Mouse (Mus musculus) C2C12 (cell line): Measurements from ENCODE around the gene Lyzl4. TPM values are rescaled to one million over a fixed set of nuclear protein-coding genes. Genes with fewer than 3 reads are reported as not detected.

Experiments used
- H3K27me3 ChIP-seq: one replicate; pipeline ENCODE4 v1.6.1; 2011; ENCODE audit not compliant: control insufficient read depth, insufficient read depth, insufficient read length
- H3K36me3 ChIP-seq: one replicate; pipeline ENCODE4 v1.6.1; 2011; ENCODE audit not compliant: control insufficient read depth, insufficient read depth
- H3K4me3 ChIP-seq: one replicate; pipeline ENCODE4 v1.5.1; 2011; ENCODE audit warnings: mild to moderate bottlenecking, control low read depth; ENCODE audit not compliant: poor library complexity, insufficient read depth, severe bottlenecking
- H3K79me2 ChIP-seq: one replicate; pipeline ENCODE4 v1.6.1; 2011; ENCODE audit not compliant: control insufficient read depth, insufficient read depth
- H3K79me3 ChIP-seq: one replicate; pipeline ENCODE4 v1.6.1; 2011; ENCODE audit warnings: low read depth, control low read depth
- H3ac ChIP-seq: one replicate; pipeline ENCODE3; 2011; ENCODE audit warnings: low read depth; ENCODE audit not compliant: control insufficient read depth, insufficient read length
- CEBPB ChIP-seq: IDR thresholded peaks from one replicate; pipeline ENCODE4 v1.6.1; 2011; ENCODE audit warnings: low read depth, mild to moderate bottlenecking, control low read depth, moderate library complexity
- CTCF ChIP-seq: IDR thresholded peaks from one replicate; pipeline ENCODE4 v1.5.1; 2011; ENCODE audit not compliant: control insufficient read depth, insufficient read depth, insufficient read length
- FOSL1 ChIP-seq: IDR thresholded peaks from one replicate; pipeline ENCODE4 v1.8.0; 2011; ENCODE audit warnings: mild to moderate bottlenecking, low read length; ENCODE audit not compliant: poor library complexity, insufficient read depth, severe bottlenecking
- MAX ChIP-seq: IDR thresholded peaks from one replicate; pipeline ENCODE4 v1.6.1; 2011; ENCODE audit warnings: mild to moderate bottlenecking, control low read depth
- MYOD1 ChIP-seq: IDR thresholded peaks from one replicate; pipeline ENCODE4 v1.6.1; 2011; ENCODE audit warnings: low read depth; ENCODE audit not compliant: control insufficient read depth, insufficient read length
- MYOG ChIP-seq: IDR thresholded peaks from one replicate; pipeline ENCODE4 v1.6.1; 2011; ENCODE audit not compliant: control insufficient read depth, insufficient read length; ENCODE audit errors: extremely low read depth
- USF1 ChIP-seq: IDR thresholded peaks from one replicate; pipeline ENCODE4 v1.6.1; 2011; ENCODE audit warnings: low read depth, mild to moderate bottlenecking, control low read depth, moderate library complexity
- polyA plus RNA-seq: library from polyadenylated mRNA; unstranded; fragments of >200 nt; fragmentation: generic; extraction: Trizol; gene quantifications from one replicate; pipeline ENCODE4 v1.2.1, GENCODE M21; 2012; ENCODE audit warnings: missing spikeins

Lyzl4 gene
- polyA plus RNA-seq, 1 experiment = not detected

DNA sequence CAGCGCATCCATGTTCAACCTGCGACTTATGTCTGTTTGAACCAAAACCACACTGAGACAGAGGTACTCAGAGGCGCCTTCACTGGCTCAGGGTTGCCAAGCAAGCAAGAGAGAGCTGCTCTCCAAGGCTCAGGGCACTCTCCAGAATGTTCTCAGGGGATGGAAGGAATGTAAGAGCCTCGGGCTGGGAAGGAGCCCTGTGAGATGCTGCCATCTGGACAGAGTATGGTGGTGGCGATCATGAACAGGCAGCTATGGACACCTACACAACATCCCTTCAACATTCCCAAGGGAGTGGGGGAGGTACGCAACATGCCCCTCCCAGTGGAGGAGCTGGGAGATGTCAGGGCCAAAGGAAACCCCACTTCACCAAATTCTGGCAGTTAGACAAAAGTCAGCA, 83.7 kb downstream of the Lyzl4 start:
- Histone ChIP-seq H3K79me3 (no peaks in the 10 kb centered on the region), H3K27me3 (peaks cover 2% of the 10 kb centered on the region), H3K79me2 (no peaks in the 10 kb centered on the region), H3ac (no peak overlapping the region), H3K4me3 (no peak overlapping the region), H3K36me3 (no peaks in the 10 kb centered on the region)
- TF ChIP-seq MYOG (no peak), CTCF (no peak), USF1 (no peak)

GRCm38 (mm10) chr9:121556913-121557312, 85.0 kb downstream of the Lyzl4 start:
- H3K4me3 ChIP-seq = no peak overlapping the region
- TF ChIP-seq CTCF = no peak
- H3K27me3 ChIP-seq = peaks cover 3% of the 10 kb centered on the region
- H3K79me2 ChIP-seq = no peaks in the 10 kb centered on the region
- H3K79me3 ChIP-seq = no peaks in the 10 kb centered on the region
- no peaks in the 10 kb centered on the region for H3K36me3 ChIP-seq
- H3ac ChIP-seq = no peak overlapping the region

DNA sequence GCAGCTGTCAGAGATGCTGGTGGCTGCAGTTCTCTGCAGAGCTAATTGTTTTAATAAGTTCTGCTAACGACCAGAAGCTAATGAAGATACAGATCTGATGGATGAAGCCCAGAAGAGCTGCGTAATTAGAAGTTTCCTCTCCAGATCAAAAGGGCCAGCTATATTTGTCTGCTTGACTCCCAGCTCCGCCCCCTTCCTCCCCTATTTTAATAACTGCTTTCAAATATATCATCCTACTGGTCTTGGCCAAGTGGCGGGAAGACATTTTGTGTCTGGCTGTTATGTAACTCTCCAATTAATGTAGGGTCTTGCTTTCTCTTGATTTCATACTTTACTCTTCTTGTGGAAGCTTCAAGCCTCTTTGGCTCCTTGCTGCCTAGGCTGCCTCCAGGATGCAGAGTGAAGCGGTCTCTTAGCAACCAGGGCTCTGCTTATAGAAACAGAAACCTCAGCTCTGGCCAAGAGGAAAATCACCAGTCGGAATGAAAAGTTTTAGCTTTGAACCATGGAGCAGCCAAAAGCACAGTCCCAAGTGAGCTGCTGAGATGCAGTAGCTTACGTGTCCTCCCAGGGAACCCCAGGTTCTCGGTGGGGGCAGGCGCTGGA, 86.4 kb downstream of the Lyzl4 start:
- no peak overlapping the region for H3K4me3 ChIP-seq
- H3K79me3 ChIP-seq = no peaks in the 10 kb centered on the region
- H3K36me3 ChIP-seq = no peaks in the 10 kb centered on the region
- no peaks in the 10 kb centered on the region for H3K79me2 ChIP-seq
- peaks cover 3% of the 10 kb centered on the region for H3K27me3 ChIP-seq
- no peak overlapping the region for H3ac ChIP-seq
- TF ChIP-seq MAX (no peak), USF1 (no peak), MYOD1 (no peak), CEBPB (no peak), MYOG (no peak), FOSL1 (no peak), CTCF (no peak)

DNA sequence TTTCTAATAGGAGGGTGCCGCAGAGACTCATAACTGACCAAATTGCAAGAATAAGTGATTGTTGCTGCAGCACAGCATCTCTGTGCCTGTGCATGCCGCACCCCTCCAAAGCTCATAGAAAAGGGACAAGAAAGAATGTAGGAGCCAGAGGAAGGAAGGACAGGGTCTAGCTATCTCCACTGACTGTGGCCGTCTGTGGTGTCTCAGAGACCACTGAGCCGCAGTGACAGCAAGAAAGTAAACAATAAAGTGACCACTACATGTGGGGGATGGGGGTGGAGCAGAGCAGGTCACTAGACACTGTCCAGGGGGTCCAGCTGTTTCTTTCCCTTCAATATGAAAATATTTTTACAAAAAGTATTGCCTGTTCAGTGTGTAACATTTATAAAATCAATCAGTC, 88.3 kb downstream of the Lyzl4 start:
- H3K4me3 ChIP-seq = no peak overlapping the region
- H3ac ChIP-seq = no peak overlapping the region
- no peaks in the 10 kb centered on the region for H3K79me3 ChIP-seq
- no peaks in the 10 kb centered on the region for H3K36me3 ChIP-seq
- TF ChIP-seq FOSL1 (no peak), MAX (no peak), MYOG (no peak), MYOD1 (no peak), USF1 (no peak), CTCF (no peak), CEBPB (no peak)
- peaks cover 3% of the 10 kb centered on the region for H3K27me3 ChIP-seq
- H3K79me2 ChIP-seq = no peaks in the 10 kb centered on the region

- no peaks in the 10 kb centered on the region for H3K79me3 ChIP-seq
- H3K27me3 ChIP-seq = peaks cover 3% of the 10 kb centered on the region
- no peak for TF ChIP-seq CEBPB
- TF ChIP-seq MYOG = no peak
- no peak for TF ChIP-seq USF1
- no peak for TF ChIP-seq CTCF
- no peak for TF ChIP-seq MYOD1
- no peak for TF ChIP-seq MAX
- no peak overlapping the region for H3ac ChIP-seq
- H3K36me3 ChIP-seq = no peaks in the 10 kb centered on the region
- H3K4me3 ChIP-seq = no peak overlapping the region
- H3K79me2 ChIP-seq = no peaks in the 10 kb centered on the region
Measured at GRCm38 (mm10) chr9:121550327-121550771, 91.5 kb downstream of the Lyzl4 start.

DNA sequence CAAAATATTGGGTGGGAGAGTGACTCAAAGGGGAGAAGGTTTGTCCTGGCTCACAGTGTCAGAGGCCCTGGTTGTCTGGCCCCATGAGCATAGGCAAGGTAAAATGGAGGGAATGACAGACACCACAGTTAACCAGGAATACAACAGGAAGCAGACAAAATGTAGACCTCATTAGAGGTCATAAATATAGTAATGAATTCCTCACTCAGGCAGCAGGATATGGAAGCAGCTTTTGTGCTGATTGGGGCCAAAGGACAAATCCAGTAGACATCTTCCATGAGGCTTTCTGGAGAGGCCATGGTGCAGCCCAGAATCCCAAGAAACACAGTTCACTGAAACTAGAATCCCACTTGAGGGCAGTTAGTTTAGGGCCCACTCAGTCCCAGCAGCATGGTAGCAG, 92.5 kb downstream of the Lyzl4 start:
- H3ac ChIP-seq = no peak overlapping the region
- no peak for TF ChIP-seq MYOG
- TF ChIP-seq USF1 = no peak
- no peak for TF ChIP-seq FOSL1
- no peak for TF ChIP-seq MYOD1
- no peak overlapping the region for H3K4me3 ChIP-seq
- H3K79me3 ChIP-seq = no peaks in the 10 kb centered on the region
- no peaks in the 10 kb centered on the region for H3K36me3 ChIP-seq
- peaks cover 3% of the 10 kb centered on the region for H3K27me3 ChIP-seq
- no peaks in the 10 kb centered on the region for H3K79me2 ChIP-seq
